Mouse (Mus musculus): ENCODE results near the gene Hoxa11. TPM values are rescaled to one million over a fixed set of nuclear protein-coding genes. Genes with fewer than 3 reads are reported as not detected.
A peak's percentile ranks its signal among the peaks of the same experiment; 100 is the strongest.

Gene Hoxa11
- total RNA-seq, 2 experiments from 2014 or later: not detected

DNA sequence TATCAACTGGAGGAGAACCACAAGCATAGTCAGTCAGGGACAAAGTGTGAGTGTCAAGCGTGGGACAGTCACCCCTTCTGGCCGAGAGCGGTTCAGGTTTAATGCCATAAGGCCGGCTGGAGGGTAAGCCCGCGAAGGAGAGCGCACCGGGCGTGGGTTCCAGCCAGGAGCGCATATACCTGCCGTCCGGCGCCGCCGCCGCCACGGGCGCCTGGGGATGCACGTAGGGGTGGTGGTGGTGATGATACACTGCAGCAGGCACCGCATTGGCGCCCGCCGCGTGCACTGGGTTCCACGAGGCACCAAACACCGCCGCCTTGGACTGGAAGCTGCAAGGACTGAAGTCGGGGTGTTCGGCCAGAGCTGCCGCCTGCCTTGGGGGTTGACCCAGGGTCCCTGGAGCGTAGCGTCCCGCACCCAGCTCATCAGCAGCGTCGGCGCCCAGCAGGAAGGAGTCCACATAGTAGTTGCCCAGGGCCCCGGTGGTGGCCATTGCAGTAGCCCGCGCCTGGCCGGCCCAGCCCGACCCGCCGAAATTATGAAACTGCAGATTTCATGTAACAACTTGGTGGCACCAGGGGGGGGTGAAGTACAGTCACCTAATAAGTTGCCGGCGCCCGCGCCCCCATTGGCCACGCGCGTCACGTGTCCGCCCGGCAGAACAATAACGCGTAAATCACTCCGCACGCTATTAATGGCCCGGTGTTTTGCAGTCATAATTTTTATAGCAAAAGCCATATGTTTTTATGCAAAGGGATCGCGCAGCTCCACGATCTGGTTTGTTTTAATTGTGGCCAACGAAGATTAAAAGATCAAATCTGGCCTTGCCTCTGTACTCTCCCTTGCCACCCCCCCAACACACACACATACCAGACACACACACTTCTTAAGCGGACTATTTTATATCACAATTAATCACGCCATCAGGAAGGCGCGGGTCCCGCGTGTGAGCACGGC is 19.7 kb downstream of the Hoxa11 start:
- no peak for DNase-seq (ENCODE audit: low spot score in 2 of 2)
- intact Hi-C loops (cut with DNase I): no loop called here

DNA sequence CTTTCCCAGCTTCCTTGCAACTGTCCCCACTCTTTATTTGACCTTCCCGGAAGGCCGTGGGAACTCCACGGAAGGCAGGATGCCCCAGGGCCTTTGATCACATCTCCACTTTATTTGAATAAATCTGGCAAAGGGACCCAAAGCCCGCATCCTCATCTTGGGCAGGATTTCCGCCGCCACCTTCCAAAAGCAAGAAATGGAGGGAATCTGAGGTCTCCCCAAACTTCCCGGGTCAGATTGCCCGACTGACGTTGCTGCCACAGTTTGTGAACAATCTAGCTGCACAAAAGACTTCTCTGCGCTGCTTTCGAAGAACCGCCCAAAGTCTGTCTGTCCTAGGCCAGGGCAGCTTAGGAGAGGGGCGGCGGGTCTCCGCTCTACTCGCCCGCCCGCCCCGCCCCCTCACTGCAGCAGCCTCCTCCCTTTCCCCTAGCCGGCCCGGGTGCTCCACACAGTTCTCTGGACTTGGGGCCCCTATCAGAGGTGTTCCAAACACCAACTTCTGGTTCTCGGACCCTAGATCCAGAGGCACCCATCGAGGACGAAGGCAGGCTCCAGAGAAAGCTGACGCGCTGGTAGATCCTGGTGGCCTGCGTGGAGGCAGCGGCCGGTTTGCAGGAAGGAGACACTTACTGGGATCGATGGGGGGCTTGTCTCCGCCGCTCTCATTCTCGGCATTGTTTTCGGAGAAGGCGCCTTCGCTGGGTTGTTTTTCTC is 20.6 kb downstream of the Hoxa11 start:
- DNase-seq (ENCODE audit: low spot score in 2 of 2): no peak

DNA sequence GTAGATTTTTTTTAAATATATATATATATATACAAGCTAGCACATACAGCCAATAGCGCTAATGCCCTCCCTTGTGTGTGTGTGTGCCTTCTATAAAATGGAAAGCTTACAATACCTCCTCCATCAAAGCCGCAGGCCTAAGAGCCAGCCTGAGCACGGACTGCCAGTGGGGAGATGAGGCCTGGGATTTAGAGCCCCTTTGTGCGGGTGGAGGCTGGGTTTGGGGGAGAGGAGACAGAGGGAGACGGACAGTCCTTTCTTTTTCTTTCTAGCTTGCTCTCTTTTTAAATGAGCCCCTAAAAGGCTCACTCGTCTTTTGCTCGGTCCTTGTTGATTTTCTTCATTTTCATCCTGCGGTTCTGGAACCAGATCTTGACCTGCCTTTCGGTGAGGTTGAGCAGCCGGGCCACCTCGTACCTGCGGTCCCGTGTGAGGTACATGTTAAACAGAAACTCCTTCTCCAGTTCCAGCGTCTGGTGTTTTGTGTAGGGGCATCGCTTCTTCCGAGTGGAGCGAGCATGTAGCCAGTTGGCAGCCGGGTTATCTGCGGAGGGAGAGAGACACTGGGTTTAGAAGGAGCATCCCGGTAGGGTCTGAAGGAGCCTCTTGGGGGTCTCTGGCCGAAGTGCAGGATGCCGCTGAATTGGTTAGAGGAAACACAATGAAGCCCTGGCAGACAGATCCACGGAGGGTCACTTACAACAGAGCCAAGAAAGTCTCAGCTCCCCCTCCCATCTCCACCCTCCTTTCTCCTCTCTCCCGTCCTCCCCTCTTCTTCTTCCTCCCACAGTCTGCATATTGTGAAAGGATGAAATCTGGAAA is 21.5 kb downstream of the Hoxa11 start:
- DNase-seq (ENCODE audit: low spot score in 2 of 2): no peak
- intact Hi-C loops (cut with DNase I): loop anchor here (5.0 kb wide), 1 partner anchor 352 kb away; no protein-coding TSS in a partner anchor

More for the DNA sequence above, 20.6 kb downstream of the Hoxa11 start:
- intact Hi-C loops (cut with DNase I): loop anchor here (5.0 kb wide), 1 partner anchor 353 kb away; no protein-coding TSS in a partner anchor

DNA sequence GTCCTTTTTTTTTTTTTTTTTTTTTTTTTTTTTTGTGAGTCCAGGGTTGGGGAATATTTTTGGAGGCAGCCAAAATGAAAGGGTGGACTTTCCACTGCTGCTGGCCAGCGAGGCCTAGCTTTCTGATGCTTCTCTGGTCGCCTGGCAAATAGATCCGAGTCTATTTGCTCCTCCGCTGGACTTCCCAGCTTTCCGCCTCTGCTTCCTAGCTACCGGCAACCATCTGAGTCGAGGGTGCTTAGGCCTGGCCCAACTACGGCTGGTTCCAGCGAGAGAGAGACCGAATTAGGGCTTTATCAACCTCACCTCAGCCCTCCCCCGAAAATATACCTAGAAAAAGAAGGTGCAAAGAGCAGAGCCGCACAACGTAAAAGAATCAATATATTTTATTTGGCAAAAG is 22.9 kb downstream of the Hoxa11 start:
- intact Hi-C loops (cut with DNase I): loop anchor here (5.0 kb wide), 1 partner anchor 350 kb away; no protein-coding TSS in a partner anchor
- no peak for DNase-seq (ENCODE audit: low spot score in 2 of 2)

DNA sequence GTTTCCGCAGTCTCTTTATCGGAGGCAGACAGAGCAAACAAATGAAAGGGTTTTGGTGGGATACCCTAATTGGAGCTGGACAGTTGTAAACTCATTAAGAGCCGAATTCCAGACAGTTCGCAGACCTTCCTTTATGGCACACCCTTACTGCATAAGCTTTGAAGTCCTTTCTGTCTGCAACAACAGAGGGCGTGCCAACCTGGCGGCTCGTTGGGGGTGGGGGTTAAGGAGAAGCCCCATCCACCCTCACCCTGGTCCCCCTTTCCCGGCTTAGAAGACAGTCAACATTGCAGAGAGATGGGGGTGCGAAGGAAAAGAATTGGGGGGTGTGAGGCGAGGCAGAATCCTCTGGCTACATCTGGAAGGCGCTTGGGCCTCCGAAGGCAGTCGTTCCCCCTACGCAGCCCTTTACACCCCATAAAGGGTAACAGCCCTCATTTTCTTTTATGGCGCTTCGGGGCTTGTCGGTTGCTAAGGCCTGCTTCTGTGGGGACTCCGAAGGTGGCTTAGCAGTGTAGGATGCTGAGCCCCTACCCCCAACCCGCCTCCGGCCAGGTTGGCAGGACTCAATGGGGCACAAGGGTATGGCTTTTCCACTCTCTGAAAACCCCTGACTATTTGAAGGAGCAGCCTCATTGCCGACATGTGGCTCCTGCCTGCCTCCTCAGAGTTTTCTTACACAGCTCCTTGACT is 23.5 kb downstream of the Hoxa11 start:
- DNase-seq (ENCODE audit: low spot score in 2 of 2): no peak
- intact Hi-C loops (cut with DNase I): loop anchor here (2.0 to 5.0 kb wide), 2 partner anchors 350 to 635 kb away; no protein-coding TSS in a partner anchor

DNA sequence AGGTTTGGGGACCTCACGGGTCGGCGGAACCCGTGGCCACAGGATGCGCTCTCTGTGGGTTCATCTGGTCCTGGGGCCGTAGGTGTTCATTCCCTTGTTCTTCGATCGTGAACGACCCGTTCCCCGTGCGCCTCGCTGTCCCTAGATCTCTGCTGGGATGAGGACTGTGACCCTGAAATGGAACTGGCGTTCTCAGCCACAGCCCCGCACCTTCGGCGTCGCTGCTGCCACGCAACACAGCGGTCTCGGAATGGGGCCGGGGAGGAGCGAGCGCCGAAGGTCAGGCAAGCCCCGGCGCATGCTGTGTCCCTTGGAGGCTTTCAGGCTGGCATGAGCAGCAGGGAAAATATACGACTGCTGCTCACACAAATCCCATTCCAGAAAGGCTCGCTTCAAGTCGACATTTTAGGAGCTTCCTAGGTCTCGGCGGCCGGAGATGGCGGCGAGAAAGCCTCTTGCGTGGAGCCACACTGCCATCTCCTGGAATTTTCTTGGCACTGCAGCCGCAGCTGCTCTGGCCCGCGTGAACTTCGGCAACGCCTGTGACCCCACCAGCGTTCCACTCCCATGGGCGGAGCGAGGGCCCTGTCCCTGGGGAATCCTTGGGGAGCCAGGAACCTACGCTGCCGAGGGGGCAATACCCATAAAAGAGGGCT is 24.1 kb downstream of the Hoxa11 start, which contains the start of gene Hoxa7:
Hoxa7 (minus strand) TSS at position 518 of the 656 bp plus-strand sequence.
- peak; percentile 77 to 81 for DNase-seq (ENCODE audit: low spot score in 2 of 2)

DNA sequence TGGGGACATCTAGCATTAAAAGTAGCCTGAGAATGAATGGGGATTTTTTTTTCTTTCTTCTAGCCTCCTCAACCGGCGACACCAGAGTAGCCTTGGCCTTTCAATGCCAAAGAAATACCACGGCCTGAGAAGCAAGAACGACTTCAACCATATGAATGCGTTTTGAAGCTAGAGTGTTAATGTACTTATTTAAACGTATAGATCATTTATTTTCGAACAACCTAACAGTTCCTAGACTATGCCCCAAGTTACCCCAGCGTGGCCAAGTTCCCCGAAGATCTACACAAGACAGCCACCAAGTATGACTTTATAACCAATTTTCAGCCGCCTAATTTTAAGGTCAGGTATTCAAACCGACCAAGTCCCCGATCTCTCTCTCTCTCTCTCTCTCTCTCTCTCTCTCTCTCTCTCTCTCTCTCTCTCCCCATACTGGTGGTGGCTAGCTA is 24.7 kb downstream of the Hoxa11 start:
- intact Hi-C loops (cut with DNase I): loop anchor here (2.0 to 5.0 kb wide), 2 partner anchors 349 to 634 kb away; no protein-coding TSS in a partner anchor
- DNase-seq (ENCODE audit: low spot score in 2 of 2): no peak

More for the DNA sequence above, 24.1 kb downstream of the Hoxa11 start, which contains the start of gene Hoxa7:
- intact Hi-C loops (cut with DNase I): loop anchor here (2.0 to 5.0 kb wide), 2 partner anchors 349 to 635 kb away; no protein-coding TSS in a partner anchor

DNA sequence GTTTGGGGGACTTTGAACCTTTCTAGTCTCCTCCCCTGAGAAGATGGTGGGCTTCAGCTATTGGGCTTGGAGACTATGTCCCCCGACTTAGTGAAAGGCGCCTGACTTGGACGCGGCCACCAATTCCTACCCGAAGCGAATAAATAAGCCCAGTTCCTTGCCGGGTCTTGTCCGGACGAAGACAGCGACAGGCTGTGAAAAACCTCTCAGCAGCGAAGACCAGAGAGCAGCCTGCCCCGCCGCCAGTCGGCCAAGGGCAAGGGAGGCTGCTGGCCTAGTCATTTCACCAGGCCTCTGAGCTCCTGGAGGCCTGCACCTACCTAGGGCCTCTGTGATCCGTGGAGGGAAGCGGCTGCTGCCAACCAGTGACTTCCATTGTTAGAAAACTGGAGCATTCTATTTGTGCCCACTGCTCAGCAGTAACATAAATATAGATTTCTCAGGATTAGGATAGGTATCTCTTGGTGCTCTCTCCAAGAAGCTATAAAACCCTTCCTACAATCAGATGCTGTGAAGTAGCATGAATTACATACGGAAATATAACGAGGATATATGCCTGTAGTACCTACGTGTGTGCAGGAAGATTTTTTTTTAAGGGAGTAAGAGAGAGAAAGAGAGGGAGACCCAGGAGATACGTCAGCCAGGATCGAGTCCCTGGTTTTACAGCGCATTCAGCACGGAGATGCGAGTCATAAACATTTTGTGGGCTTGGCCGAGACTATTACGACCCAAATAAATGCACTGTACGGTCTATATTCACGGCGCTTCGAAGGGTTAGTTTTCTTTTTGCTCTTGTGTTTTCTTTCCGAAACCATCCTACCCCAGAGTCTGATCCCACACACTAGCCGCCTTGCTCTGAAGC is 25.4 kb downstream of the Hoxa11 start:
- no peak for DNase-seq (ENCODE audit: low spot score in 2 of 2)
- intact Hi-C loops (cut with DNase I): loop anchor here (2.0 to 5.0 kb wide), 2 partner anchors 348 to 633 kb away; no protein-coding TSS in a partner anchor

DNA sequence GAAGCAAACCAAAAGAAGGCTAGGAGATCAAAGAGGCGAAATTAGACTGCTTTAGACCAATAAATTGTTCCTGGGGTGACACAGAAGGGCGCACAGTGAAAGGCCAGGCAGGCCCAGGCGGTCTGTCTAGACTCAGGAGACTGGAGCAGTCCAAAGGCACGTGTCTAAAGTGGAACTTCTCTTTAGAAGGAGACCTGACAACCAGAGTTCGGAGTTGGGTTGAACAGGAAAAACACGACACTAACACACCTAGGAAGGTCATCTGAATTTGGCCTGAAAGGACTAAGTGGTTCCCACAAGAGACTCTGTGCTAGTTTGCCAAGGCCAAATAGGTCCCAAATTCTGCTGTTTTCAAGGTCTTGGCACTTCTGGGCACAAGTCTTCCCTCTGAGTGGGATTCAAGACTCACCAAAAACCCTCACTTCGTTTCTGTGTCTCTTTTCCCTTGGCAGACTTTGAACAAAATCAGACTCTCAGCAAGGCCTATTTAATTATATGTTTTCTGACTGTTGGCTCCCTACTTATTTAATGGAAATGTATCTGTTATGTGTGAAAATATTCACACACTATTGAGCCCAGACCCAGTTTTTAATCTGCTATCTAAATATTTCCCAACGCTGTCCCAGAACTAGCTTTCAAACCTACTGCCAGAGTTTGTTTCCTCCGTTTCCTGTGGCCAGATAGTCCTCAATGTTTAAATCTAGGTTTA is 26.2 kb downstream of the Hoxa11 start:
- intact Hi-C loops (cut with DNase I): loop anchor here (5.0 kb wide), 1 partner anchor 1037 kb away; no protein-coding TSS in a partner anchor
- no peak for DNase-seq (ENCODE audit: low spot score in 2 of 2)

DNA sequence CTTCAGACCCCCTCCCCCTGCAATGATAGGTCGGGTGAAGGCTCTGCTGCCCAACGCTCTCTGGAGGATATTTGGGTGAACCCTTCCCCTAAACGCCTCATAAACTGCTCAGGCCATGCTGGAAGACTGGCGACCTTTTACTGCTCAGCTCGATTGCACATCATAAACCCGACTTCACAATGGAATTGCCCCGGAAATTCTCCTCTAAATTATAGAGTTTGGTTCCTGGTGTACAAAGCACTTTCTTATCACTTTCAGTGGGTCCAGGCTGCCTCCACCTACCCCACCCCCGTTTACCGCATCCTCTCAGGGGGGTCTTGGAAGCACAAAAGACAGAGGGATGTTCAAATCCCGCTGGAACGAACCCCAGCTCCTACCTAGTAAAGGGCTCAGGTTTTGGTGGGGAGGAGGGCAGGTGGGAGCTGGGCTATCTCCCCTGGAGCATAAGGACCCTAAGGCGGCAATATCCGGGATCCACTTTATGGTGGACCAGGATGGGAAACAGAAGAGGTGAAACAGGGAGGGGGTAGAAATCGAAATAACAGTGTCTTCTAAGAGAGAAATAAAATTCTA is 26.9 kb downstream of the Hoxa11 start:
- intact Hi-C loops (cut with DNase I): loop anchor here (5.0 kb wide), 1 partner anchor 1036 kb away; no protein-coding TSS in a partner anchor
- DNase-seq (ENCODE audit: low spot score in 2 of 2): no peak

DNA sequence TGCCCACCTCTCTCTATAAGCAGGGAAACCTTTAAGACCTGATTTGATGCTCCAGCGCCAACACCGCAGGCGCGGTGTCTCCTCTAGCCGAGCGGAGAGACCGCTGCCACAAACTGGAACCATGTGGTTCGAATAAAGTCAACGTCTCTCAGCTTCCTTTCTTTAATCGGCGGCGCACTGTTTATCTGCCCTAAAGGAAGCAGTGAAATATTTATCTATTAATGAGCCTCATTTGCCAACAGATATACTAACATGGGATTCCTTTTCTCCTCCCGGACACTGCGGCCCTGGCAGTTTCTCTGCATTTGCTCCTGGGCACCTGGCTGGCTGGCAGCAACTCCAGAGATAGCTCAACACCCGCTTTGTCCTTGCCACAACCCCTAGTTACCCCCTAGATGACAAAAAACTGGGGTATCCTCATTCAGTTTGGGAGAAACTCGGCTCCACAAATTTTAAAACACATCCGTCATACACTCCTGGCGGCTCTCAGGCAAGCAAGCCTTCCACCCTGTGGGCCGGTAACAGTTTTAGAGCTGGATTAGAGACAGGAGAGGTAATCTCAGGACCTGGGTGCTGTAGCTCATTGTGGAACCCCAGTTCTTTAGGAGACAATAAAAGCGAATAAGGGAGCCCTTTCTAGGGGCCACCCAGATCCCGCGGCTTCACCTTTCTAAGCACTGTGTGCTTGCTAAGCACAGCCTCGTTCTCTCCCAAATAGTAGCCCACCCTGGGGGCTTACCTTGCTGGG is 27.5 kb downstream of the Hoxa11 start:
- intact Hi-C loops (cut with DNase I): loop anchor here (5.0 kb wide), 1 partner anchor 1036 kb away; no protein-coding TSS in a partner anchor
- DNase-seq (ENCODE audit: low spot score in 2 of 2): no peak

DNA sequence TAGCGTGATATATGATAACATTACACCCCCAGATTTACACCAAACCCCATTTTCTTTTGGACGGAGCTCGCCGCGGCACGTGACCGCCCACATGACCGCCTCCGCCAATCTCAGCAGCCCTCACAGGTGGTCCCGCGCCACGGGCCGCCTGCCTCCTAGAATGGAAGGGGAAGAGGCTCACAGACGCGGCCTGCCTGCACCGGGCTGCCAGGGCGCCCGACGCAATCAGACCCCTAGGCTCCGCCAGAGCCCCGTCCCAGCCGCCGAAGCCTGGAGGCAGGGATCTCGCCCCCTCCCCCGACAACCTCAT is 28.2 kb downstream of the Hoxa11 start:
- DNase-seq (ENCODE audit: low spot score in 2 of 2): no peak
- intact Hi-C loops (cut with DNase I): loop anchor here (5.0 kb wide), 1 partner anchor 1035 kb away; no protein-coding TSS in a partner anchor

DNA sequence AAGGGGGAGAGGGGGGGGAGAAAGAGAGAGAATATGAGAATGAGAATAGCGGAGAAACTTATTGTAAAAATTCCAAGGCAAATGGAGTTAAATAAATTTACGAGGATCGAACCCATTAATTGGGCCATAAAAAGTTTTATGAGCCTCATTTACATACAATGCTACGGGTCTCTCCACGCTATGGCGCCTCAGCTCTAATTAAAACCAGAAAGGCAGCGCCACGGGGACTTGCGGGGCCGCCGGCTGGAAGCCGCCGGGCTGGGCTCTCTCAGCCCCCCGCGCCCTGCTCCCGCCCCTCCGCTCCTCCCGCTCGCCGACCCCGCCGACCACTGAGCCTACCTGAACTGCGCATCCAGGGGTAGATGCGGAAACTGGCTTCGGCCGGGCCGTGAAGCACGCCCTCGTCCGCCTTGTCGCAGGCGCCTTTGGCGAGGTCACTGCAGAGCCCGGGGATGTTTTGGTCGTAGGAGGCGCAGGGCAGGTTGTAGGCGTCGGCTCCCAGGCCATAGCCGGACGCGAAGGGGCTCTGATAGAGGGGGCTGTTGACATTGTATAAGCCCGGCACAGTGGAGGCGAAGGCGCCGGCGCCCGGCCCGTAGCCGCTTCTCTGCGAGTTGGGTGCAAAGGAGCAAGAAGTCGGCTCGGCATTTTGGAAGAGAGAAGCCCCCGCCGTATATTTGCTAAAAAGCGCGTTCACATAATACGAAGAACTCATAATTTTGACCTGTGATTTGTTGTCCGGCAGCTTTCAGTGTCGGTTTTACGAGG is 28.7 kb downstream of the Hoxa11 start:
- no peak for DNase-seq (ENCODE audit: low spot score in 2 of 2)
- intact Hi-C loops (cut with DNase I): loop anchor here (5.0 kb wide), 1 partner anchor 1035 kb away; no protein-coding TSS in a partner anchor

DNA sequence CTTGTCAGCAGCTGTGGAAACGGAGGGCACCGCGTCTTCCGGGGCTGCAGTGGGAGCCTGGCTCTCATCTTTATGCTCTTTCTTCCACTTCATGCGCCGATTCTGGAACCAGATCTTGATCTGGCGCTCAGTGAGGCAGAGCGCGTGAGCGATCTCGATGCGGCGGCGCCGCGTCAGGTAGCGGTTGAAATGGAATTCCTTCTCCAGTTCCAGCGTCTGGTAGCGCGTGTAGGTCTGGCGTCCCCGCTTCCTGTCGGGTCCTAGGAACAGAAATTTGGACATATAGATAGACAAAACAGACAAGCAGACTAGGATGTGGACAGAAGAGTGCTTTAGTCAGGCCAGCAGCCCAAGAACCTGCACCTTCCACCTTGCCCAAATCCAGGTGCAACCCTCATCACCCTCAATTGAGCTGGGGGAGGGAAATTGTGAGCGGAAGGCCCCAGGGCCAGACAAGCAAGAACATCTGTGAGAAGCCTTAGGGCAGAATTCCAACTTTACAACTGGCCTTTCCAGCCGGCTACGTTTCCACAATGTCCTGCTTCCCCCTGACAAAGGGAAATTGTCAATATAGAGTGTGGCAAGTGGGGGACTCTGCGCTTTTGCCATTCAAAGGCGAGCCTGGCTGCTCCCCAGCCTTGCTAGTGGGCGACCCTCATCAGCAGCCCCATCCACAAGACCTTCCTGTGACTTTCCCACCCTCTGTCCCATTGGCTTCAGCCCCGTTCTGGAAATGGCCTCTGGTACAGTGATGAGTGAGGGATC is 29.7 kb downstream of the Hoxa11 start:
- intact Hi-C loops (cut with DNase I): loop anchor here (5.0 kb wide), 1 partner anchor 1034 kb away; no protein-coding TSS in a partner anchor
- no peak for DNase-seq (ENCODE audit: low spot score in 2 of 2)
